Mouse (Mus musculus) small intestine, adult 2 months (tissue): Measurements from ENCODE around the gene Rbks.

Source experiments
- CTCF ChIP-seq: fragments of 200-500 bp; IDR thresholded peaks from 2 replicates; pipeline ENCODE4 v1.5.1; 2012; ENCODE audit warnings: low read depth, mild to moderate bottlenecking, control low read depth, inconsistent platforms, low read length, moderate library complexity, mixed read lengths; ENCODE audit not compliant: insufficient replicate concordance, insufficient read length; ENCODE audit errors: extremely low read depth
- POLR2A ChIP-seq: fragments of 200-500 bp; IDR thresholded peaks from 2 replicates; pipeline ENCODE4 v1.6.1; 2012; ENCODE audit warnings: low read depth, mild to moderate bottlenecking, control low read depth, inconsistent platforms, low read length, moderate library complexity

- no peak for TF ChIP-seq POLR2A
- no peak for TF ChIP-seq CTCF
Measured at GRCm38 (mm10) chr5:31680183-31680582, 17.2 kb downstream of the Rbks start.
